Mouse (Mus musculus): ENCODE results near the gene Ier3. TPM values are rescaled to one million over a fixed set of nuclear protein-coding genes. Genes with fewer than 3 reads are reported as not detected.

Ier3 gene
- polyA plus RNA-seq, 1 experiment from 2014 or later, result 27.3 TPM

DNA sequence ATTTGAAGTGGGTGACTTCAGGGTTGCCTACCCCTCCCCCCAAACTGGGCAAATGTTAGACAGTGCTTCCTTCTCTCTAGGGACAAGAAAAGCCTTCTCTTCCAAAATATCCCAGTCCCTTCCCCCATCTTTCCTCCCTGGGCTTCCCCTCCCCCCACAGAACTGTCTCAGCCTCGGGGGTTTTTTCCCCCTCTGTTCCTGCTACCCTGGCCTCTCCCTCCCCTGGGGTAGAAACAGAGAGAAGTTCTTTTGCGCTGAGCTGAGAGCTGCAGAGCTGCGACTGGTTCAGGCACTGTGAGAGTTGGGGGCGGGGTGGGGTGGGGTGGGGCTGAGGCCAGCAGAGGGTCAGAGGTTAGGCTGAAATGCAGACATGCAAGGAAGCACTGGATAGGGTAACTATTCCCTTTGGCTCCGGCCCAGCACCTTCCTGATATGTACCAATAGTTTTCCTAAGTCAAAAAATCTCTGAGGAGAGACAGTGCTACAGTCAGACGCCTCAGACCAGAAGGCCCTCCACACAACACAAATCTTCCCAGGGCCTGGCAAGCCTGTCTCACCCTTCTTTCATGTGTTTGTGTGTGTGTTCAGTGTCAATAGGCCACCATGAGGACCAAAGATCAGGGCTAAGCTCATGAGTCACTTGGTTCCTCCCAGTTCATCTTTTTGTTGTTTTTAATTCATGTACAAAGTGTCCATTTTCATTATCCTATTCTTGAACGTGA lies 48.0 kb downstream of the Ier3 start:
- H3K4me3 ChIP-seq (ENCODE audit: control insufficient read depth in 1 of 2, insufficient read depth in 1 of 2, low read depth in 1 of 2, low read length in 2 of 2), result peak overlapping the region; percentile 52 to 78
- peak overlapping the region; percentile 92 for H3K4me2 ChIP-seq (ENCODE audit: low read length)
- H3K36me3 ChIP-seq (ENCODE audit: control insufficient read depth, insufficient read depth, low read length), result peaks cover 37% of the 10 kb centered on the region
- peak overlapping the region; percentile 87 to 94 for H3K27ac ChIP-seq (replicated peaks in 1 of 2; ENCODE audit: control insufficient read depth in 1 of 2, insufficient read depth in 1 of 2, low read depth in 2 of 2, low read length in 2 of 2)
- no peaks in the 10 kb centered on the region for H3K27me3 ChIP-seq (ENCODE audit: control insufficient read depth, insufficient read depth, low read length)
- peak; percentile 24; the same call in 1 of the 2 replicates for ATAC-seq (ENCODE audit: insufficient number of reproducible peaks, insufficient read depth, low FRiP score, low read depth)
- peaks cover 3% of the 10 kb centered on the region; the same call in 1 of the 2 replicates for H3K9me3 ChIP-seq (ENCODE audit: control insufficient read depth, low read length)
- 4% methylated on average over 7 of the region's 7 CpGs for WGBS
- H3K4me1 ChIP-seq (ENCODE audit: control insufficient read depth in 2 of 2, insufficient read depth in 2 of 2, low read length in 2 of 2), result peaks cover 21 to 55% of the 10 kb centered on the region in 2 experiments
- H3K9ac ChIP-seq (ENCODE audit: low read length), result peak overlapping the region; percentile 88

DNA sequence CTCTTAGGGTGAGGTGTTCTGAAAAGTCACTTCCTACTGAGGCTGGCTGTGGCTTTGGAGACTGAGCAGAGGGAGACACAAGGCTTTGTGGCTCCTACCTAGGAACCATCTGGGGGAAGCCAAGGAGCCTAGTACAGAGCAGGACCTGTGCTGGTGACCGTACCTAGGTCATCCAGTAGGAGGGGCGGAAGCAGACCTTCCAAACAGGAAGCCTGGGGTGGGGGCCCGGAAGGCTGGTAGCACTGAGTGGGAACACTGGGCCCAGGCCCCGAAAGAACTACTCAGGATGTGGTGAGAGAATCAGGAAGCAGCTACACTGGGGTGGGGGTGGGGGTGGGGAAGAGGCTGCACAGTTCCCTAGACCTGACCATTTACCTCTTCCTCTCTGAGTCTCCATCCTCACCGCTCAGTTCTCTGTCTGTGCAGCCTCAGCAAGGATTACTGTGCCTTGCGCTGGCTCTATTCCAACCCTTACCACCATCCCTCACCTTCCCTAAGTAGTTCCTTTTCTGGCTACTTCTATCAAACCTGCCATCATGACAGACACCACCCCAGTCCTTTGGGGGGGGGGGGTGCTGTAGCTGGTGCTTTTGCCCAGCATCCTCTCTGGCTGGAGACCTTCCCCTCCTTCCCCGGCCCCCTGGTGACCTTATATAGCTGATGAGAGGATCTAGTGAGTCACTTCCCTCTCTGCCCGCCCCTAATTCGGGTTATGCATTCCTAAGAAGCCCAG lies 48.8 kb downstream of the Ier3 start:
- Histone ChIP-seq H3K4me1 (ENCODE audit: control insufficient read depth in 2 of 2, insufficient read depth in 2 of 2, low read length in 2 of 2) (peaks cover 15 to 49% of the 10 kb centered on the region in 2 experiments), H3K27me3 (ENCODE audit: control insufficient read depth, insufficient read depth, low read length) (no peaks in the 10 kb centered on the region), H3K9me3 (ENCODE audit: control insufficient read depth, low read length) (peaks cover 3% of the 10 kb centered on the region; the same call in 1 of the 2 replicates), H3K27ac (replicated peaks in 1 of 2; ENCODE audit: control insufficient read depth in 1 of 2, insufficient read depth in 1 of 2, low read depth in 2 of 2, low read length in 2 of 2) (peak overlapping the region; percentile 88 to 94), H3K4me2 (ENCODE audit: low read length) (peak overlapping the region; percentile 92), H3K36me3 (ENCODE audit: control insufficient read depth, insufficient read depth, low read length) (peaks cover 46% of the 10 kb centered on the region), H3K9ac (ENCODE audit: low read length) (peak overlapping the region; percentile 88), H3K4me3 (ENCODE audit: control insufficient read depth in 1 of 2, insufficient read depth in 1 of 2, low read depth in 1 of 2, low read length in 2 of 2) (peak overlapping the region; percentile 52 to 78)
- peak; percentile 15; the same call in 1 of the 2 replicates for ATAC-seq (ENCODE audit: insufficient number of reproducible peaks, insufficient read depth, low FRiP score, low read depth)
- 35% methylated on average over 9 of the region's 9 CpGs for WGBS

GRCm38 (mm10) chr17:35870884-35871696 lies 49.6 kb downstream of the Ier3 start:
- 45% methylated on average over 8 of the region's 8 CpGs for whole genome bisulfite sequencing
- Histone ChIP-seq H3K4me1 (ENCODE audit: control insufficient read depth in 2 of 2, insufficient read depth in 2 of 2, low read length in 2 of 2) (peaks cover 15 to 49% of the 10 kb centered on the region in 2 experiments), H3K9ac (ENCODE audit: low read length) (peak overlapping the region; percentile 88), H3K9me3 (ENCODE audit: control insufficient read depth, low read length) (peaks cover 3% of the 10 kb centered on the region; the same call in 1 of the 2 replicates), H3K4me2 (ENCODE audit: low read length) (peak overlapping the region; percentile 92), H3K27ac (replicated peaks in 1 of 2; ENCODE audit: control insufficient read depth in 1 of 2, insufficient read depth in 1 of 2, low read depth in 2 of 2, low read length in 2 of 2) (peak overlapping the region; percentile 88 to 94), H3K36me3 (ENCODE audit: control insufficient read depth, insufficient read depth, low read length) (peaks cover 51% of the 10 kb centered on the region), H3K27me3 (ENCODE audit: control insufficient read depth, insufficient read depth, low read length) (no peaks in the 10 kb centered on the region), H3K4me3 (ENCODE audit: control insufficient read depth in 1 of 2, insufficient read depth in 1 of 2, low read depth in 1 of 2, low read length in 2 of 2) (peak overlapping the region; percentile 52 to 78)
- ATAC-seq (ENCODE audit: insufficient number of reproducible peaks, insufficient read depth, low FRiP score, low read depth), result no peak

Small RNA genes lying within 50 kb of the gene (microRNA-seq; reads per million reads assigned to microRNA genes)
- 0.84 reads per million for gene Gm28033

Other genes starting within 250 kb of the Ier3 start
- not detected in 2 replicates for gene Sfta2, start 220.1 kb upstream of the Ier3 start, polyA plus RNA-seq (2014; fragmentation: Nextera tagmentation; extraction: Ambion mirVana)
- gene Gm9573, start 195.0 kb upstream of the Ier3 start, polyA plus RNA-seq (2014; fragmentation: Nextera tagmentation; extraction: Ambion mirVana), result not detected in 2 replicates
- 0.09 TPM in 1 of 2 replicates, not detected in the other for gene Mucl3, start 178.0 kb upstream of the Ier3 start, polyA plus RNA-seq (2014; fragmentation: Nextera tagmentation; extraction: Ambion mirVana)
- gene Vars2, start 154.1 kb upstream of the Ier3 start, polyA plus RNA-seq (2014; fragmentation: Nextera tagmentation; extraction: Ambion mirVana), result 10.8 and 12.7 TPM in 2 replicates
- gene Gtf2h4, start 147.9 kb upstream of the Ier3 start, polyA plus RNA-seq (2014; fragmentation: Nextera tagmentation; extraction: Ambion mirVana), result 21.9 and 23.8 TPM in 2 replicates
- 75.7 and 75.8 TPM in 2 replicates for gene Ddr1, start 117.1 kb upstream of the Ier3 start, polyA plus RNA-seq (2014; fragmentation: Nextera tagmentation; extraction: Ambion mirVana)
- gene Flot1, start 1.5 kb downstream of the Ier3 start, polyA plus RNA-seq (2014; fragmentation: Nextera tagmentation; extraction: Ambion mirVana), result 86.8 and 93.7 TPM in 2 replicates
- gene Tubb5, start 16.6 kb downstream of the Ier3 start, polyA plus RNA-seq (2014; fragmentation: Nextera tagmentation; extraction: Ambion mirVana), result 673 and 698 TPM in 2 replicates
- gene Mdc1, start 19.8 kb downstream of the Ier3 start, polyA plus RNA-seq (2014; fragmentation: Nextera tagmentation; extraction: Ambion mirVana), result 15.3 and 16.1 TPM in 2 replicates
- 44.0 and 44.9 TPM in 2 replicates for gene Nrm, start 39.6 kb downstream of the Ier3 start, polyA plus RNA-seq (2014; fragmentation: Nextera tagmentation; extraction: Ambion mirVana)
- 17.3 and 19.4 TPM in 2 replicates for gene Ppp1r18, start 43.9 kb downstream of the Ier3 start, polyA plus RNA-seq (2014; fragmentation: Nextera tagmentation; extraction: Ambion mirVana)
- 18.6 and 22.0 TPM in 2 replicates for gene Dhx16, start 58.1 kb downstream of the Ier3 start, polyA plus RNA-seq (2014; fragmentation: Nextera tagmentation; extraction: Ambion mirVana)
- 28.7 and 28.9 TPM in 2 replicates for gene 2310061I04Rik, start 75.7 kb downstream of the Ier3 start, polyA plus RNA-seq (2014; fragmentation: Nextera tagmentation; extraction: Ambion mirVana)
- 52.5 and 53.1 TPM in 2 replicates for gene Atat1, start 88.4 kb downstream of the Ier3 start, polyA plus RNA-seq (2014; fragmentation: Nextera tagmentation; extraction: Ambion mirVana)
- gene Mrps18b, start 94.7 kb downstream of the Ier3 start, polyA plus RNA-seq (2014; fragmentation: Nextera tagmentation; extraction: Ambion mirVana), result 65.8 and 67.0 TPM in 2 replicates
- gene Ppp1r10, start 94.8 kb downstream of the Ier3 start, polyA plus RNA-seq (2014; fragmentation: Nextera tagmentation; extraction: Ambion mirVana), result 21.8 and 23.6 TPM in 2 replicates
- 57.0 and 58.3 TPM in 2 replicates for gene Abcf1, start 148.1 kb downstream of the Ier3 start, polyA plus RNA-seq (2014; fragmentation: Nextera tagmentation; extraction: Ambion mirVana)
- gene Gnl1, start 158.2 kb downstream of the Ier3 start, polyA plus RNA-seq (2014; fragmentation: Nextera tagmentation; extraction: Ambion mirVana), result 26.2 and 27.2 TPM in 2 replicates
- 10.9 and 11.2 TPM in 2 replicates for gene Prr3, start 158.6 kb downstream of the Ier3 start, polyA plus RNA-seq (2014; fragmentation: Nextera tagmentation; extraction: Ambion mirVana)
- 2.6 and 2.7 TPM in 2 replicates for gene H2-T24, start 198.9 kb downstream of the Ier3 start, polyA plus RNA-seq (2014; fragmentation: Nextera tagmentation; extraction: Ambion mirVana)
- gene H2-T23, start 211.2 kb downstream of the Ier3 start, polyA plus RNA-seq (2014; fragmentation: Nextera tagmentation; extraction: Ambion mirVana), result 4.2 and 4.4 TPM in 2 replicates
- gene H2-T22, start 221.1 kb downstream of the Ier3 start, polyA plus RNA-seq (2014; fragmentation: Nextera tagmentation; extraction: Ambion mirVana), result 7.4 and 8.7 TPM in 2 replicates
- gene Gm6034, start 221.3 kb downstream of the Ier3 start, polyA plus RNA-seq (2014; fragmentation: Nextera tagmentation; extraction: Ambion mirVana), result not detected in 2 replicates
- not detected in 2 replicates for gene Gm11127, start 236.7 kb downstream of the Ier3 start, polyA plus RNA-seq (2014; fragmentation: Nextera tagmentation; extraction: Ambion mirVana)